Mouse (Mus musculus) thymus, postnatal 25 days (tissue): ENCODE data around the gene Atrnl1.

Experiments used
- DNase-seq: peaks from one replicate; pipeline ENCODE4 v3.0.0; 2022

The Atrnl1 gene

DNA sequence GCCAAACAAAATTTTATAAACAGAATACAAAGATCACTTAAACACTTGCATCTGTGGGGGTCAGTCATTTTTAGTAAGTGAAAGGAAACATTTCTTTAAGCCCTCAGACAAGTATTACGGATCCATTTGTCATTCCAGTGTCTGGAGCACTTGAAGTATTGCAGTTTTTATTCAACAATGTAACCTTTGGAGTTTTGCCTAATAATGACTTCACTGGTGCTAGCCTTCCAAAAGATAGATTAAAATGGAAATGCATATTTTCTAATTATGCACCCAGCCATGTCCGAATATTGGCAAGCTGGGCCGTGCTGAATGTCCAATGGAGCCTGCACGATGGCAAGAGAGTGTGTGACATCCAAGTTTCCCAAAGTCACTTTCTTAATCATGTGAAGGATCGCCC is 513.7 kb downstream of the Atrnl1 start:
- no peak for DNase-seq

DNA sequence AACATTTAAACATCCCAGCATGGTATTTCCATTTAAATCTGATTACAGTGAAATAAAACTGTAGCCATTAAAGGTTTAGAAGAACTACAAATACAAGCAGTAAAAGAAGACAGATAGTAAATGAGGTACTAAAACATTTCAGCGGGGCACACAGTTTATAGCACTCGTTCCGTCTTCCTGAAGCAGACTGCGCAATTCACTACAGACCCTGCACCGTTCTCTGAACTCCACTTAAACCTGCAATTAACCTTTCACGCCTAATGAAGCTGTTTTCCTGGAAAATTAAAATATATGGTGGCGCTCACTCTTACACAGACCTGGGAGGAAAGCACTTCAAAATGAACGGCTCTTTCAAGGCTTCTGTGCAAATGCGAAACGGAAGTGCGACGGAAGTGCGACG is 514.2 kb downstream of the Atrnl1 start:
- no peak for DNase-seq

DNA sequence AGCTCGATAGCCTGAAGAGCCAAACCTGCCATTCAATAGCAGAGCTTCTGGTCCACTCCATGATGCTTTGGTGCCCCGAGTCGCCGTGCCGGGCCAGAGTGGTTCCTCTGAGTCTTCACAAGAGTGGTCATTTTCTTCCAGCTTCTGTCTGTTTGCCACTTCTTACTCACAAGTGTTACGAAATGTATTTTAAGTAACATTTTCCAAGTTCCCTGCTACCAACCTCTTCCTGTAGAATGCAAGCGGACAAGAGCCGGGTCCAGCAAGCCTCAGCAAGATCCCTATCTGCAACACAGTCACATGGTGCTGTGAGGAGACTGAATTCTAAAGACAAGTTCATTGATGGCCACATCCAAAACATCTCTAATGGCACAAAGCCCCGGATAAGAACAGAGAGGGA is 521.1 kb downstream of the Atrnl1 start:
- DNase-seq = no peak

DNA sequence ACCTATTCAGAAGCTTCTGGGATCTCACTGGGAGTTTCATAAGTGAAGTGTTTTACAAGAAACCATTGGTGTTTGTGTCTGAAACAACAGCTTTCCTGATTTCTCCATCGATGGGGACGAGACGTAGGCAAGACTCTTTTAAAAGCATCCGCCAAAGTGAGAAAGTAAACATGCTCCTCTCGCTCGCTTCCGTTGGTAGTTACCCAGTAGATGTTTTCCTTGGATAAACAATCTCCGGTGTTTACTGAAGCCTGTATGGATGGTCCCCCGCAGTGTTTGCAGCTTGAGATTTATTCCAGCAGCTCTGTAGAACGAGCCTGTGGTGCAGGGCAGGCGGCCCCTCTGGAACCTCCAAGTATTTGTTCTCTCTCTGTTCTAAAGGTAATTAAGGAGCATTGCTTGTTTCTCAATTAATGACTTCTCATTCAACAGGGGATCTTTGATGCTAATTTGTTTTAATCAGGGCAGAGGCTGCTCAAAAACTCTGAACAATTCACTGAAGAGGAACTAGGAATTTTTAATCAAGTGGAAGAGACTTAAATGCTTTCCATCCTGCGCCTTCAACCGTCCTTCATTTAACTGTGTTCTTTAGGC is 529.5 kb downstream of the Atrnl1 start:
- DNase-seq = no peak

DNA sequence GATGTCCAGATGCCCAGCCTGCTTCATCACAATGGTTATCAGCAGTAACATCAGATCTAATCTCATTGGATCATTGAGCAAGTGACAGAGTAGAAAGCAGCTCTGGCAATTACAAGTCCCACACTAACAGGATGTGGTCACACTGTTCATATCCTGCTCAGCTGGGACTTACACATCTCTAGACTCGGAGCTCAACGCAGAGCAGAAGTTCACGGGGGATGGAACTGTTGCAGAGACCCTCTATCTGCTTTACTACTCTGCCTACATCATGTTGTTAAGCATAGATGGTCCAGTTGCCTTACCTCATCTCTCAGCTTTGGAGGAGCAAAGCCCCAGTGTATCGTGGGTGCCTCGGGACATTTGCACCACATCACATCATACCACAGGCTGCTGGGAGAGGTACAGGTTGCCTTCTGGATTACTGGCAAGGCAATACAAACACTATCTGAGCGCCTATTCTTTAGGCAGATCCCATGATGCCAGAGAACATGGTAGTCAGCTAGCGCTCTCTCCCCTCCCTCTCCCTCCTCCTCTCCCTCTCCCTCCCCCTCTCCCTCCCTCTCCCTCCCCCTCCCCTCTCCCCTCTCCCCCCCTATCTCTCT is 533.1 kb downstream of the Atrnl1 start:
- peak; percentile 29 for DNase-seq

DNA sequence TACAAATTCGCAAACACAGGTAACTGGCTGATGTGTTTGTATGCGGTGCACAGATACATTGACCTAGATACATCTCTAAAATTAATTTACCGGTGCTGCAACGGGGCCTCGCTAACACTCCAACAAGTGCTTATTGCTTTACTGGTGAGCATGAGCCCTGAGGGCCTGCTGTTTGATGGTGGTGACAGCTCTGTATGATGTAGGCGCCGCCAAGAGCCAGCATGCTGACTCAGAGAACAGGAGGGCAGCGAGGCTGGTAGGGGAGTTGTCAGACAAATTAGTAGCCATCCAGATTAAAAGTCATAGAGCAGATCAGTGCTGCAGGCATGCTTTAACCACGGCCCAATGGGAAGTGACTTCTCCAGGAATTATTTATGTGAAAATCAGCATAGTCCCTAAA is 534.7 kb downstream of the Atrnl1 start:
- no peak for DNase-seq

DNA sequence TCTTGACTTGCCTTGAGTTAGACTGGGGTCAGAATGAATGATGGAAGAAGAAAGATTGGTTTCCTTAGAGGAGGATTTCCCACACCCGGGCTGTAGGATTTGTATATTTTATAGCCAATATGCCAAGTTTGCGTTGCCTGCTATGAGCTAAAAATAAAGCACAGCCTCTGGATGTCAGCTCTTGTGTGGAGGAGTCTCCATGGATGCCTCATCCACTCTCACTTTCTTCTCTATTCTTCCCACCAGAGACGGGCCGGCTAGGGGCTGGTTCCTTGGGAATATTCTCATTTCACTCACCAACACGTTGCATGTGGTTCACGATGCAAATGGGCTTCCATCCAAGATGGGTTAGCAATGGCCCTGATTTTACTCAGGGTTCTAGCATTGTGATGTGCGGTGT is 540.4 kb downstream of the Atrnl1 start:
- no peak for DNase-seq

DNA sequence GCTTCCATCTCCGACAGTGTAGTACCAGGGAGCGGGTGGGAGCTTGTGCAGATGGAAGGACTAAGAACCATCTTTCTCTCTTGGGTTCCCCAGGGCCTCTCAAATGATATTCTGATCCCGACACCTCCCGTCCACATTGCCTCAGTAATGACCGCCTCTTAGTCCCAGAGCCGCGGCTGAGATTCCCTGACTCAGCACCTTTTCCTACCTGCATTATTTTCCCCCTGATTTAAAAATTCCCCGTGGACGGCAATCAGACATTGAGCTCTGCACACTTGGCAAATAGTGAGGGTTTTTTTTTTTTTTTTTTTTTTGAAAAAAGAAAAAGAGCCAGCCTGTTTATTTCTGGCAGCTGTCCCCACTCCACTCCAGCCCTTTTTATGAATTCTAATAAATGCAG is 550.7 kb downstream of the Atrnl1 start:
- no peak for DNase-seq

DNA sequence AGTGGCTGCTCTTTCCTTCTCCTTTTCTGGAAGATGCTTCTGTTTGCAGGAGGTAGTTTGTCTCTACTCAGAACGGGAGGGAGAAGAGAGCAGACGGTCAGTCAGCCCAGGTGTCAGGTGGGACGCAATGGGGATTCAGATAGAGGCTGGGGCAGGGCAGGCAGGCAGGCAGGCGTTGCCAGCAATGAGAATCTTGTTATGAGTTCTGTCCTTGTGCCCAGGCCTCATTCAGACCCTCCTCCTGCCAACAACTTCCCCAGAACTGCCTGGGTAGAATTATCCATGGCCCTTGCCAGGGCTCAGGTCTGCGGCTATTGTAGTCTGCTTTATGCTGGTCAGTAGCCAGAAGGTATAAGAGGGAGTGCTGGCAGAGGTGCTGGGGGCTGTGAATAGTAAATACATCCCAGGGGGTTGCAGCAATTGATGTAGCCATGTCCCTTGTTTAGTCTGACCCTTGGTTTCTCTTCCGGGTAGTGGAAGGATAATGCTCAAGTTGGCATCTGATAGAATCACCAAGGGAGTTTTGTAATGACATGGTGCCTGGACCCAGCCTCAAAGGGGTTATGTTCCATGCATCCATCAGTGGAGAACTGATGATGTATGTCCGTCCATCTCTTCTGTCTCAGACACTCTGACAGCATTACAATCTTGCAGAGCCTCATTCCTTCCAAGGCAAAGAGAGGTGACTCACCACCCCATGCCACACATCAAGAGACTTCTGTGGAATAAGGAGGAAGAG is 554.2 kb downstream of the Atrnl1 start:
- DNase-seq = no peak

DNA sequence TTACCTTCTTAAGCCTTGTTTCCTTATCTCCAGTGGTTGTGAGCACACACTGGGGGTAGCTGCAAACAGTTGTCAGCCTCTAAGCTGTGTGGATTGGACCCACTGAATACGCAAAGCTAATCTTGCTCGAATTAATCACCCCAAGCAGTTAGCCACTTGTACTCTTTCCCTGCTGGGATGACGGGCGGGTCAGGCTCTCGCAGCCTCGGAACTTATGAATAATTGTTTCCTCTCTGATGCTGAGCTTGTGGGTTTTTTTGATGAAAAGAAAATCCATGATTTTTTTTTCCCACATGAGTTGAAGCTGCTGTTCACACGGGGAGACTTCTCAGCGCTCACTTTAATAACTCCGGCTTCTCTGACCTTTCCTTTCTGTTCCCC is 554.8 kb downstream of the Atrnl1 start:
- DNase-seq = no peak

DNA sequence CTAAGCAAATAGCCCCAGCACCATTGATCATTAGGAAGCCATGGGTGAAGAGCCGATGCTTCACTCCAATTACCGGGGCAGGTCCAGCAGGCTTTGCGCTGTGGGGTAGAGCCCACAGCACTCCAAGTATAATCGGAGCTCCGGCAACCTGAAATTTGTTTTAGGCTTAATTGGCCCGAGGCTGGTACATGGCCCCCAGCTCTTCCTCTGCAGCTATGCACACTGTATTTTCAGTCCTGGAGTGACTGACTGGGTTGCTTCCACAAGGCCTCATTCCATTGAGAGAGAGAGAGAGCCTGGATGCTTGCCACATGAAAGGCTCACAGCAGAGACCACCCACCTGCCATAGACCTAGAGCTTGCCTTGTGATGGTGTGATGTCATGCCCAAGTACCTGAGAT is 555.3 kb downstream of the Atrnl1 start:
- no peak for DNase-seq

DNA sequence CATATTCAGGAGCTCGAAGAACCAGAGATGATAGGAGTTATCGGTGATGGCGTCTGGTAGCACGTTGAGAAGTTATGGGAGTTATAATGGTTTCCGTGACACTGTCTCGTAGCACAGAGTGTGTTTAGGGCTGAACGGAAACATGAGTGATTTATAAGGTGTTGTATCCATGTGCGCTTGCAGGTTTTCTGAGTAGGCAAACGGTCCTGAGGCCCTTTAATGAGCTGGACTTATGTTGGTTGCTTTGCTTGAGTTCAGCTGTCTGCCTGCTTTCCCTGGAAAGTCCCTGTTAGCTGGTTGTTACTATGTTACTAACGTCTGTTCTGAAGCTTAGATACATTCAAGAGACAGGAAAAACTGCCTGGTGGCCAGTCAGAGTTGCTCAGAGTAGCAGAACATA is 567.6 kb downstream of the Atrnl1 start:
- DNase-seq = no peak

DNA sequence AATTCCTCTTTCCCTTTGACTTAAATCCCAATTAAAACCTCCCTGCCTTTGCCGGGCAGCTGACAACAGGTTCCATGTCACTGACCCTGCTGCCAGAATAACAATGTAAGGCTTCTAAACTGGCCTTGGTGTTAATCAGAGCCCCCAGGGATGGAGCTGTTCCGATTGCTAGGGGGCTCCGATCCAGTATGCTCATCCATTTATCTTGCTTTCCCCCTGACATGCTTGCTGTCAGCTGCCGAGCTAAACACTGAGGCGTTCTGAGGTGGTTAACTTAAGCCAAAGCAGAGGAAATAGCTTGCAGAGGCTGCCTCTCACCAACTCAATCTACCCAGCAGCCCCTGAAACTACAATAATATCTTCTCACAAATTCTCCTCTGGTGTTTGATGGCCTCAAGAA is 569.9 kb downstream of the Atrnl1 start:
- DNase-seq = no peak
